Mouse (Mus musculus): ENCODE data around the gene Tsnax. TPM values are rescaled to one million over a fixed set of nuclear protein-coding genes. Genes with fewer than 3 reads are reported as not detected.

The Tsnax gene
- polyA plus RNA-seq (2017; shearing (Covaris generic)), result 144 TPM

GRCm38 (mm10) chr8:125012695-125013627 is at the start of gene Tsnax:
TSS of gene Tsnax (plus strand) at chr8:125012997.

GRCm38 (mm10) chr8:125053505-125054435 is 41.0 kb downstream of the Tsnax start, which contains the start of gene Disc1:
TSS of gene Disc1 (plus strand) at chr8:125054195.

Other genes with a start within 250 kb of the Tsnax start
- gene Trim67, start 219.9 kb upstream of the Tsnax start, polyA plus RNA-seq (2017; shearing (Covaris generic)), result not detected
- gene Gnpat, start 150.0 kb upstream of the Tsnax start, polyA plus RNA-seq (2017; shearing (Covaris generic)), result 93.4 TPM
- 36.4 TPM for gene 2810004N23Rik, start 149.9 kb upstream of the Tsnax start, polyA plus RNA-seq (2017; shearing (Covaris generic))
- 16.4 TPM for gene Exoc8, start 115.3 kb upstream of the Tsnax start, polyA plus RNA-seq (2017; shearing (Covaris generic))
- 5.8 TPM for gene Sprtn, start 115.1 kb upstream of the Tsnax start, polyA plus RNA-seq (2017; shearing (Covaris generic))
- 54.6 TPM for gene Egln1, start 63.7 kb upstream of the Tsnax start, polyA plus RNA-seq (2017; shearing (Covaris generic))
- 0.44 TPM for gene Disc1, start 41.2 kb downstream of the Tsnax start, polyA plus RNA-seq (2017; shearing (Covaris generic))

All from CD4-positive, CD25-positive, alpha-beta regulatory T cell (primary cell).